Mouse (Mus musculus): ENCODE data around the gene Adgrb3.

- TF ChIP-seq POLR2A (IDR thresholded peaks at IDR 0.05; ENCODE audit: insufficient read depth, low read length) (no peak), CTCF (IDR thresholded peaks at IDR 0.05; ENCODE audit: low read depth, low read length) (peak; percentile 1), EP300 (IDR thresholded peaks at IDR 0.05; ENCODE audit: insufficient read depth, low read depth, low read length) (no peak)
Measured at GRCm38 (mm10) chr1:25696771-25697170, 132.7 kb downstream of the Adgrb3 start.
